Mouse (Mus musculus) MEL (cell line): ENCODE measurements around the gene Igfbp6. TPM values are rescaled to one million over a fixed set of nuclear protein-coding genes. Genes with fewer than 3 reads are reported as not detected.
A peak's percentile ranks its signal among the peaks of the same experiment; 100 is the strongest.

Source experiments
- DNase-seq: peaks from one replicate; pipeline ENCODE4 v3.0.0; 2011; ENCODE audit warnings: low read depth, low spot score
- H3K27ac ChIP-seq: 2 replicates; pipeline ENCODE4 v1.5.1; 2012; ENCODE audit warnings: low read depth, mild to moderate bottlenecking, control low read depth, low read length, moderate library complexity; ENCODE audit not compliant: control insufficient read depth
- H3K27me3 ChIP-seq, 2 experiments: fragments of 150-350 bp in 1 of 2; sonication (generic) in 1 of 2; 2 replicates each; pipeline ENCODE4 v1.6.1; 2012; ENCODE audit warnings: low read length in 2 of 2, mild to moderate bottlenecking in 2 of 2, improper control_type of control experiment in 1 of 2, moderate library complexity in 1 of 2; ENCODE audit not compliant: insufficient read depth in 2 of 2, control insufficient read depth in 1 of 2
- H3K36me3 ChIP-seq, 2 experiments: 2 replicates each; pipeline ENCODE4 v1.6.1; 2012 to 2014; ENCODE audit warnings: low read length in 2 of 2, improper control_type of control experiment in 1 of 2, inconsistent platforms in 1 of 2, mild to moderate bottlenecking in 1 of 2; ENCODE audit not compliant: insufficient read depth in 2 of 2, control insufficient read depth in 1 of 2
- H3K4me1 ChIP-seq, 2 experiments: fragments of 150-350 bp in 1 of 2; sonication (generic) in 1 of 2; 2 replicates each; pipeline ENCODE4 v1.6.1; 2012; ENCODE audit warnings: low read length in 2 of 2, improper control_type of control experiment in 1 of 2, mild to moderate bottlenecking in 1 of 2; ENCODE audit not compliant: insufficient read depth in 2 of 2, control insufficient read depth in 1 of 2
- H3K4me3 ChIP-seq, 2 experiments: fragments of 150-350 bp in 1 of 2; sonication (generic) in 1 of 2; 2 replicates each; pipeline ENCODE4 v1.5.1; 2012; ENCODE audit warnings: low read depth in 2 of 2, low read length in 2 of 2, mild to moderate bottlenecking in 2 of 2, moderate library complexity in 2 of 2, control low read depth in 1 of 2, improper control_type of control experiment in 1 of 2; ENCODE audit not compliant: control insufficient read depth in 1 of 2, insufficient read depth in 1 of 2
- H3K79me2 ChIP-seq: 2 replicates; pipeline ENCODE4 v1.6.1; 2012; ENCODE audit warnings: mild to moderate bottlenecking, low read length, moderate library complexity; ENCODE audit not compliant: control insufficient read depth, poor library complexity, insufficient read depth
- H3K9ac ChIP-seq: 2 replicates; pipeline ENCODE4 v1.6.1; 2012; ENCODE audit warnings: low read depth, mild to moderate bottlenecking, control low read depth, low read length, moderate library complexity; ENCODE audit not compliant: control insufficient read depth, poor library complexity, severe bottlenecking
- H3K9me3 ChIP-seq: fragments of 150-350 bp; sonication (generic); replicated peaks from 2 replicates; pipeline ENCODE4 v1.6.1; 2012; ENCODE audit warnings: mild to moderate bottlenecking, low read length, improper control_type of control experiment, moderate library complexity; ENCODE audit not compliant: insufficient read depth
- E2F4 ChIP-seq: IDR thresholded peaks from 2 replicates; pipeline ENCODE4 v1.6.1; 2011; ENCODE audit warnings: low read depth, low read length, improper control_type of control experiment, borderline replicate concordance
- ELF1 ChIP-seq: IDR thresholded peaks from 2 replicates; pipeline ENCODE4 v1.6.1; 2014; ENCODE audit warnings: low read depth, mild to moderate bottlenecking, inconsistent platforms, low read length, improper control_type of control experiment, moderate library complexity
- EP300 ChIP-seq, 2 experiments: IDR thresholded peaks; 2 replicates each; pipeline ENCODE4 v1.6.1; 2011; ENCODE audit warnings: improper control_type of control experiment in 2 of 2, low read length in 2 of 2, low read depth in 1 of 2, mild to moderate bottlenecking in 1 of 2
- GABPA ChIP-seq: IDR thresholded peaks from 2 replicates; pipeline ENCODE4 v1.6.1; 2012; ENCODE audit warnings: low read depth, mild to moderate bottlenecking, inconsistent platforms, low read length, improper control_type of control experiment, moderate library complexity
- JUND ChIP-seq: IDR thresholded peaks from 2 replicates; pipeline ENCODE4 v1.6.1; 2011; ENCODE audit warnings: low read depth, mild to moderate bottlenecking, improper control_type of control experiment, low read length
- MAFK ChIP-seq: IDR thresholded peaks from 2 replicates; pipeline ENCODE4 v1.6.1; 2011; ENCODE audit warnings: low read depth, mild to moderate bottlenecking, low read length, improper control_type of control experiment, borderline replicate concordance
- NELFE ChIP-seq: IDR thresholded peaks from 2 replicates; pipeline ENCODE4 v1.6.1; 2011; ENCODE audit warnings: low read depth, low read length, improper control_type of control experiment
- POLR2A ChIP-seq, 2 experiments: IDR thresholded peaks; 2 replicates each; pipeline ENCODE4 v1.6.1; 2011 to 2012; ENCODE audit warnings: low read length in 2 of 2, mild to moderate bottlenecking in 2 of 2, control low read depth in 1 of 2, improper control_type of control experiment in 1 of 2, low read depth in 1 of 2, moderate library complexity in 1 of 2; ENCODE audit not compliant: control insufficient read depth in 1 of 2, insufficient read depth in 1 of 2, poor library complexity in 1 of 2
- RCOR1 ChIP-seq: IDR thresholded peaks from 2 replicates; pipeline ENCODE4 v1.6.1; 2012; ENCODE audit warnings: low read depth, mild to moderate bottlenecking, inconsistent platforms, low read length, improper control_type of control experiment
- SMC3 ChIP-seq: IDR thresholded peaks from 2 replicates; pipeline ENCODE4 v1.6.1; 2011; ENCODE audit warnings: low read depth, low read length, improper control_type of control experiment
- TAL1 ChIP-seq: IDR thresholded peaks from 2 replicates; pipeline ENCODE4 v1.6.1; 2012; ENCODE audit warnings: mild to moderate bottlenecking, inconsistent platforms, low read length, moderate library complexity, mixed read lengths
- USF1 ChIP-seq: IDR thresholded peaks from 2 replicates; pipeline ENCODE4 v1.6.1; 2014; ENCODE audit warnings: low read depth, mild to moderate bottlenecking, inconsistent platforms, low read length, improper control_type of control experiment, moderate library complexity
- USF2 ChIP-seq, 2 experiments: IDR thresholded peaks; 2 replicates each; pipeline ENCODE4 v1.6.1; 2011 to 2012; ENCODE audit warnings: improper control_type of control experiment in 2 of 2, low read length in 2 of 2, borderline replicate concordance in 1 of 2, inconsistent platforms in 1 of 2, low read depth in 1 of 2, mild to moderate bottlenecking in 1 of 2; ENCODE audit not compliant: insufficient read depth in 1 of 2
- ZC3H11A ChIP-seq: IDR thresholded peaks from 2 replicates; pipeline ENCODE4 v1.6.1; 2012; ENCODE audit warnings: low read depth, mild to moderate bottlenecking, inconsistent platforms, low read length, improper control_type of control experiment
- polyA plus RNA-seq, 2 experiments: library from polyadenylated mRNA; stranded (reverse) in 1 of 2; unstranded in 1 of 2; fragments of >175 nt in 1 of 2; fragments of >200 nt in 1 of 2; gene quantifications; 2 replicates each; pipeline versions ENCODE4 v1.2.1 to v1.2.4; 2012; ENCODE audit warnings: low replicate concordance in 2 of 2, low read depth in 1 of 2; ENCODE audit not compliant: insufficient read length in 2 of 2, insufficient read depth in 1 of 2, missing spikeins in 1 of 2
- total RNA-seq: library from RNA; depleted of rRNA; stranded (reverse); fragments of 300-350 nt; gene quantifications from 2 replicates; pipeline ENCODE4 v1.2.3, GENCODE M21; 2012; rRNA removed

Igfbp6 gene
- total and polyA plus RNA-seq, 3 experiments: 0.65 to 1.8 TPM; not detected in 1

- Histone ChIP-seq H3K36me3 (peaks cover 0 to 13% of the 10 kb centered on the region in 2 experiments; a peak in 2 of 4 replicates), H3K4me3 (no peak overlapping the region), H3K9ac (no peak overlapping the region), H3K79me2 (no peaks in the 10 kb centered on the region), H3K4me1 (peaks cover 11 to 20% of the 10 kb centered on the region in 2 experiments), H3K9me3 (no peaks in the 10 kb centered on the region), H3K27me3 (no peaks in the 10 kb centered on the region), H3K27ac (no peak overlapping the region)
- TF ChIP-seq USF2 (IDR thresholded peaks at IDR 0.05; ENCODE audit: borderline replicate concordance in 1 of 2, insufficient read depth in 1 of 2, low read depth in 1 of 2, low read length in 2 of 2): no peak
- no peak for TF ChIP-seq EP300 (IDR thresholded peaks at IDR 0.05; ENCODE audit: low read depth in 1 of 2, low read length in 2 of 2)
- no peak for TF ChIP-seq NELFE
- TF ChIP-seq ELF1: no peak
- TF ChIP-seq RCOR1: no peak
- no peak for TF ChIP-seq E2F4
- TF ChIP-seq TAL1: no peak
- TF ChIP-seq MAFK: no peak
- no peak for TF ChIP-seq POLR2A (IDR thresholded peaks at IDR 0.05; ENCODE audit: control insufficient read depth in 1 of 2, insufficient read depth in 1 of 2, low read depth in 1 of 2, low read length in 2 of 2, poor library complexity in 1 of 2)
- no peak for TF ChIP-seq GABPA
- no peak for TF ChIP-seq USF1
- no peak for TF ChIP-seq ZC3H11A
- no peak for TF ChIP-seq JUND
- DNase-seq: peak; percentile 27
Observed at GRCm38 (mm10) chr15:102195373-102195772, 51.2 kb downstream of the Igfbp6 start.

GRCm38 (mm10) chr15:102198841-102199240, 54.7 kb downstream of the Igfbp6 start:
- Histone ChIP-seq H3K36me3 (peaks cover 0 to 19% of the 10 kb centered on the region in 2 experiments; a peak in 2 of 4 replicates), H3K4me1 (peaks cover 14 to 17% of the 10 kb centered on the region in 2 experiments), H3K79me2 (peaks cover 5% of the 10 kb centered on the region; the same call in 1 of the 2 replicates), H3K4me3 (no peak overlapping the region), H3K27ac (no peak overlapping the region), H3K9me3 (no peaks in the 10 kb centered on the region), H3K27me3 (no peaks in the 10 kb centered on the region), H3K9ac (no peak overlapping the region)
- DNase-seq: no peak
- TF ChIP-seq JUND: no peak
- no peak for TF ChIP-seq TAL1
- no peak for TF ChIP-seq USF1
- TF ChIP-seq SMC3: no peak

Other genes starting within 250 kb of the Igfbp6 start
- not detected in 2 replicates for gene Krt4, start 219.6 kb upstream of the Igfbp6 start, total RNA-seq
- gene Krt4, start 219.6 kb upstream of the Igfbp6 start, polyA plus RNA-seq: not detected
- gene Krt79, start 204.0 kb upstream of the Igfbp6 start, total RNA-seq: not detected in 2 replicates
- gene Krt79, start 204.0 kb upstream of the Igfbp6 start, polyA plus RNA-seq: not detected
- gene Krt78, start 190.1 kb upstream of the Igfbp6 start, total RNA-seq: 0.08 and 0.13 TPM in 2 replicates
- under 1 TPM in 1 of 2 experiments, not detected in 1; 0.17 TPM for gene Krt78, start 190.1 kb upstream of the Igfbp6 start, polyA plus RNA-seq
- gene Krt8, start 139.9 kb upstream of the Igfbp6 start, total RNA-seq: 0.69 and 0.75 TPM in 2 replicates
- gene Krt8, start 139.9 kb upstream of the Igfbp6 start, polyA plus RNA-seq: under 1 TPM in 1 of 2 experiments, not detected in 1; 0.93 TPM
- 0.08 TPM in 1 of 2 replicates, not detected in the other for gene Krt18, start 116.2 kb upstream of the Igfbp6 start, total RNA-seq
- not detected for gene Krt18, start 116.2 kb upstream of the Igfbp6 start, polyA plus RNA-seq
- gene Eif4b, start 70.6 kb upstream of the Igfbp6 start, total RNA-seq: 561 and 633 TPM in 2 replicates
- 100 to 1,000 TPM; 464 to 790 TPM for gene Eif4b, start 70.6 kb upstream of the Igfbp6 start, polyA plus RNA-seq
- 0.16 and 0.42 TPM in 2 replicates for gene Tns2, start 43.9 kb upstream of the Igfbp6 start, total RNA-seq
- 1 to 10 TPM in 1 of 2 experiments, not detected in 1; 3.1 TPM for gene Tns2, start 43.9 kb upstream of the Igfbp6 start, polyA plus RNA-seq
- gene Spryd3, start 8.1 kb upstream of the Igfbp6 start, total RNA-seq: 26.5 and 29.3 TPM in 2 replicates
- gene Spryd3, start 8.1 kb upstream of the Igfbp6 start, polyA plus RNA-seq: 10 to 100 TPM in 1 of 2 experiments, not detected in 1; 35.4 TPM
- 20.0 and 31.0 TPM in 2 replicates for gene Soat2, start 6.2 kb downstream of the Igfbp6 start, total RNA-seq
- 10 to 100 TPM in 1 of 2 experiments, not detected in 1; 44.8 TPM for gene Soat2, start 6.2 kb downstream of the Igfbp6 start, polyA plus RNA-seq
- 39.9 and 40.5 TPM in 2 replicates for gene Zfp740, start 58.9 kb downstream of the Igfbp6 start, total RNA-seq
- 10 to 100 TPM in 1 of 2 experiments, not detected in 1; 50.1 TPM for gene Zfp740, start 58.9 kb downstream of the Igfbp6 start, polyA plus RNA-seq
- gene Csad, start 60.4 kb downstream of the Igfbp6 start, total RNA-seq: 4.1 and 5.3 TPM in 2 replicates
- 10 to 100 TPM in 1 of 2 experiments, not detected in 1; 10.5 TPM for gene Csad, start 60.4 kb downstream of the Igfbp6 start, polyA plus RNA-seq
- gene Itgb7, start 87.6 kb downstream of the Igfbp6 start, total RNA-seq: 7.4 TPM in 2 replicates
- 10 to 100 TPM in 1 of 2 experiments, not detected in 1; 15.2 TPM for gene Itgb7, start 87.6 kb downstream of the Igfbp6 start, polyA plus RNA-seq
- 0.39 and 0.59 TPM in 2 replicates for gene Rarg, start 113.2 kb downstream of the Igfbp6 start, total RNA-seq
- gene Rarg, start 113.2 kb downstream of the Igfbp6 start, polyA plus RNA-seq: 1 to 10 TPM in 1 of 2 experiments, not detected in 1; 5.8 TPM
- not detected in 2 replicates for gene Gm9918, start 126.2 kb downstream of the Igfbp6 start, total RNA-seq
- under 1 TPM in 1 of 2 experiments, not detected in 1; 0.04 TPM for gene Gm9918, start 126.2 kb downstream of the Igfbp6 start, polyA plus RNA-seq
- gene Mfsd5, start 135.1 kb downstream of the Igfbp6 start, total RNA-seq: 49.7 and 56.3 TPM in 2 replicates
- gene Mfsd5, start 135.1 kb downstream of the Igfbp6 start, polyA plus RNA-seq: 100 to 1,000 TPM in 1 of 2 experiments, 10 to 100 TPM in 1; 83.6 to 115 TPM
- gene Espl1, start 151.9 kb downstream of the Igfbp6 start, total RNA-seq: 49.8 and 52.5 TPM in 2 replicates
- 100 to 1,000 TPM in 1 of 2 experiments, 10 to 100 TPM in 1; 94.1 to 142 TPM for gene Espl1, start 151.9 kb downstream of the Igfbp6 start, polyA plus RNA-seq
- gene Pfdn5, start 181.8 kb downstream of the Igfbp6 start, total RNA-seq: 290 and 302 TPM in 2 replicates
- gene Pfdn5, start 181.8 kb downstream of the Igfbp6 start, polyA plus RNA-seq: 1,000 to 10,000 TPM in 1 of 2 experiments, 100 to 1,000 TPM in 1; 465 to 7,439 TPM
- 126 and 140 TPM in 2 replicates for gene Myg1, start 187.3 kb downstream of the Igfbp6 start, total RNA-seq
- gene Myg1, start 187.3 kb downstream of the Igfbp6 start, polyA plus RNA-seq: 100 to 1,000 TPM; 135 to 292 TPM
- 48.7 and 61.5 TPM in 2 replicates for gene Aaas, start 206.4 kb downstream of the Igfbp6 start, total RNA-seq
- 100 to 1,000 TPM in 1 of 2 experiments, not detected in 1; 205 TPM for gene Aaas, start 206.4 kb downstream of the Igfbp6 start, polyA plus RNA-seq
- not detected in 2 replicates for gene Sp7, start 222.8 kb downstream of the Igfbp6 start, total RNA-seq
- not detected for gene Sp7, start 222.8 kb downstream of the Igfbp6 start, polyA plus RNA-seq